Mouse (Mus musculus) cerebellum, postnatal 10 days (tissue): ENCODE results near the gene Bpifb1.
A peak's percentile ranks its signal among the peaks of the same experiment; 100 is the strongest.
"Not testable (repeated sequence)": the region's sequence is repeated elsewhere in the genome, so short reads cannot be mapped to it uniquely, and the experiment has no call there.

Experiments
- DNase-seq, 2 experiments: peaks; one replicate each; pipeline ENCODE4 v3.0.0; 2021; ENCODE audit warnings: mixed read lengths in 2 of 2

Gene Bpifb1

DNA sequence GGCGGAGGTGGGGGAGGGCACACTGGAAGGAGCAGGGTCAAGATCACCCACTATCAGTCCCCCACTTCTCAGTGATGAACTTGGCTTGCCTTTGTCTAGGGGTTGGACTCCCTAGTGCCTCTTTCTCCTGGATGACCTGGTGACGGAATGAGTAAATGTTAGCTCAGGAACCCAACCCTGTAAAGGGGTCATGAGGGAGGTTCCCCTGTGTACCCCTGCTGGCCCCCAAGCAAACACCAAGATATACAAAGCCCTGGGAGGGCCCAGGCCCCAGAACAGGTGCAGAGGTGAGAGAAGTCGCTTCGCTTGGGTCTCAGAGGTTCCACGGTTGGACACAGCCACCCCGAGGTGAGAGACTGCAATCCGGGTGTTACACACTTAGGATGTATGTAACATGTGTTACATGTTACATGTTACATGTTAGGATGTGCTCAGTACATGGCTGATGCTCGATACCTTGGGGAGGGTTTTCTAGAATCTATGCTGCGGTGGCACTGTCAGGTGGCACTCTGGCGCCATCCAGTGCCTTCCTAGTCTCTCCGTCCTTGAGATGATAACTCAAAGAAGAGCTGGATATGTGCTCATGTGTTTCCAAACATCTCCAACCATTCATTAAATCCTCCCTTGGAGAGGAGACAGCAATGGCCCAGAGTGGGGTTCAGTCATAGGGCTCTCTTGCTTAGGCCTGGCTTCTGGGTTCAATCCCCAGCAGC, at the start of gene Bpifb1:
Bpifb1 (plus strand) TSS at position 273 of the 713 bp plus-strand sequence.
- peak; percentile 29 to 34 for DNase-seq

DNA sequence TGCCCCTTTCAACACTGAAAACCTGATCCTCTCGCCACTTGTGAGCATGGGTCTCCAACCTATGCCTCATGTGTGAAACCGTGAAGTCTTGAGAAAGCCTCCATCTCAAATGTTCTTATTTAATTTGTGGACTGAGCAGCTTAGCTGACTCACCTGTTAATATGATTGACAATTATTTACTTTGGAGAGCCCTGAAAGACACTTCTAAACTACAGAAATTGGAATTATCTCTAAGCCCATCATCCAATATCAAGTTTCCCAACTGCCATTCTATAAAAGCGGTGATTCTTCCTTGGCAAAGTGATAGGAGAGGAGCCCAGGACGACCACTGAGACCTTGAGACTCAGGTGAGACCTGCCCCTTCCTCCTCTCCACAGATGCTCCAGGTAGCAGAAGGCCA, 48.0 kb upstream of the Bpifb1 start, which contains the start of gene Bpifa1:
Bpifa1 (plus strand) TSS at position 301 of the 400 bp plus-strand sequence.
- no peak for DNase-seq

DNA sequence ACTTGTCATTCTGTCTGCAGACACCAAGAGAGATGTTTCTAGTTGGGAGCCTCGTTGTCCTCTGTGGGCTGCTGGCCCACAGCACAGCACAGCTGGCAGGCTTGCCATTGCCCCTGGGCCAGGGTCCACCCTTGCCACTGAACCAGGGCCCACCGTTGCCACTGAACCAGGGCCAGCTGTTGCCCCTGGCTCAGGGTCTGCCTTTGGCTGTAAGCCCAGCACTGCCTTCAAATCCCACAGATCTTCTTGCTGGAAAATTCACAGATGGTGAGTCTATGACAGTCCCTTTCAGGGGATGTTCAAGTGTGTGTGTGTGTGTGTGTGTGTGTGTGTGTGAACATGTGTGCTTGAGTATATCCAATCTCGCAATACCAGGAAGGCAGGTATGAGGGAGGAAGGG, 46.9 kb upstream of the Bpifb1 start:
- DNase-seq = peak; percentile 77 to 84

DNA sequence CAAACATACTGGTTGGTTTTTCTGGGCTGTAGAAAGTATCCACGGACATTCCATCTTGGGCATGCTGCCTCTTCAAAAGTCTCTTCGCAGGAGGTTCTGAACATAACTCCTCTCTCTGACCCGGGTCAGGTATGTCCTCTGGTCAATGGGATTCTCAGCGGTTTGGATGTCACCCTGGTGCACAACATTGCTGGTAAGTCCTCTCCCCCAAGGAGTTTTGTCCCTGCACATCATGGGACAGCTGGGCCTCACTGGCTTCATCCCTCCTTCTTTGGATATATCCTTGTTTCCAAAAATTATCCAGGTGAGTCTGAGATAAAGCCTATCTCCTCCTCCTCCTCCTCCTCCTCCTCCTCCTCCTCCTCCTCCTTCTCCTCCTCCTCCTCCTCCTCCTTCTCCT, 43.1 kb upstream of the Bpifb1 start:
- DNase-seq = no peak

DNA sequence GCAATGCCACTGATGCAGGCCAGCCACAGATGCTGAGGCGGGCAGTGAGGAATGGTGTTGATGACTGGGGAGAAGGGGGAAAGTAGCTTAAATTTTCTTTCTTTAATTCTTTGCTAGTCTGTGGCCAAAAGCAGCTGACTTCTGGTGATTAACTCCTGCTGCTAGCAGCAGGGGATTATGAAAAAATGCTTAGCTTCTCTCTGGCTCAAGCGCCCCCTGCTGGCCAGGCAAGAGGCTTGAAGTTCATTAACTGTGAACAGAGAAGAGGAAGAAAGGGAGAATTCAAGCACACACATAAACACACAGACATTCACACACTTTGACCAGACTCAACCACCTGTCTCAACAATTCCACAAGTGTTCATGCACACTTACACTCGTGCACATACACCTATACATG, 32.2 kb upstream of the Bpifb1 start:
- peak; percentile 68 for DNase-seq

DNA sequence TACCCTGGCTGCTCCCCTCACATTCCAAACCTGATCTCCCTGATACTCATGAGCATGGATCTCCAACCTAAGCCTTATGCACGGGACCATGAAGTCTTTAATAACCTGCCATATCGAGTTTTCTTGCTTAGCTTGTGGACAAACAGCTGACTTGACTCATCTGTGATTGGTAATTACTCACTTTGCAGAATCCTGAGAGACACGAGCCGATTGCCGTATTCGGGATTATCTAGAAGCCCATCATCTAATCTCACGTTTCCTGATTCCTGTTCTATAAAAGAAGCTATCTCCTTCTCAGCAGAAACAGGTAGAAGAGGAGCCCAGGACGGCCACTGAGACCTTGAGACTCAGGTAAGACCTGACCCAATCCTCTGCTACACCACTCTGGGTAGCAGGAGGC, 28.3 kb upstream of the Bpifb1 start, which contains the start of gene Bpifa5:
Bpifa5 (plus strand) TSS at position 301 of the 400 bp plus-strand sequence.
- no peak for DNase-seq

DNA sequence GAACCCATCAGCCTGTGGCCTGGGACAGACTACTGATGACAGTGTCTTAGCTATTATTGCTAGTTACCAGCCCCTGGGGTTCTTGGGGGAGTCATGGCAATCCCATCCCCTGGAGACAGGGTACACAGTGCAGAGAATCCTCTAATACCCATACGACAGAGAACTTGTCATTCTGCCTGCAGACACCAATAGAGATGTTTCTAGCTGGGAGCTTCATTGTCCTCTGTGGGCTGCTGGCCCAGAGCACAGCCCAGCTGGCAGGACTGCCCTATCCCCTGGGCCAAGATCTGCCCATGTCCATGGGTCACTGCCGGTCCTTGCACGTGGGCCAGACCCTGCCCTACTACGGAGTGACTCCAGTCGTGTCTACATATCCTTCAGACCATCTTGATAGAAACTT, 27.3 kb upstream of the Bpifb1 start:
- peak; percentile 20 to 36 for DNase-seq

DNA sequence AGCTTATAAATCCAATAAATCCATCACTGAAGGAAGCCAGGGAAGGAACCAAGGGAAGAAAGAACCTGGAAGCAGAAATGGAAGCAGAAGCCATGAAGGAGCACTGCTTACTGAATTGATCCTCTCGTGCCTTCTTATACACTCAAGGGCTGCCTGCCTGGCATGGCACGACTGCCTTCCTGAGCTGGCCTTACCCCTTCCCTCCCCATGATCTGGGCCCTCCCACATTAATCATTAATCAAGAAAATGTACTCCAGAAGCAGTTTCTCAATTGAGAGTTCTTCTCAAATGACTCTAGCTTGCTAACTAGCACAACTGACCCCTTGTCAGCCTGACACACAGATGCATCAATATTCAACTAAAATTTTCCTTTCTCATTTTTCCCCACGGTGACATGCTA, 21.4 kb upstream of the Bpifb1 start:
- DNase-seq = no peak

DNA sequence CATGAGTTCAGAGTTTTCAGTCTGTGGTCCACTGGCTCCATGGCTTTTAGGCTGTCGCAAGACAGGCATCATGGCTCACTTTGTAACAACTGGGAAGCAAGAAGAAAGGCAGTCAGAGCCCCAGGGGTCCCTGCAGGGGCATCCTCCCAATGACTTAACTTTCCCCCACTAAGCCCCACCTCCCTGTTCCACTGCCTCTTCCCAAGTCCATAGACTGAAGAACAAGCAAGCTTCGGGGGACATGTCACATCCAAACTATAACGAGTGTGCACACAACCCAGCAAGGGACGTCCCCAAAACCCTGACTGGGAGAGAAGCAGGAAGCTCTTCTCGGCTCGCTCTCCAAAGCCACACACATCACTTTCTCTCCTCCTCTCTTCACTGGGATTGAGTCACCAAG, 19.0 kb upstream of the Bpifb1 start:
- no peak for DNase-seq

DNA sequence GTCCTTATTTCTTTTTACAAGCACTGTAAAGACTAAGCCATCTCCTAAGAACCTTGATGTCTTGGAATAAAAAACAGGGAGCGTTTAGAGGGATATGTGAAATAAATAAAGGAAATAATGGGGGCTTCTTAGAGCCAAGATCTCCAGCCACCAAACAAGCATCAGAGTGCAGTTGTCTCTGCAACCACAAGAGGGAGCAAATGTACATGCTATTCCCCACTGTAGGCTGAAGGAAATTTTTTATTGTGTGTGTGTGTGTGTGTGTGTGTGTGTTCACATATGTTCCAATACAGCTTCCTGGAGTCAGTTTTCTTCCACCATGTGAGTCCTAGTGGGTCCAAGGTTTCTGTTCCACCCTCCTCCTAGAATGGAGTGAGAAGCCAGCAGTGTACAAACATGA, 17.3 kb upstream of the Bpifb1 start:
- peak; percentile 55 to 70 for DNase-seq

DNA sequence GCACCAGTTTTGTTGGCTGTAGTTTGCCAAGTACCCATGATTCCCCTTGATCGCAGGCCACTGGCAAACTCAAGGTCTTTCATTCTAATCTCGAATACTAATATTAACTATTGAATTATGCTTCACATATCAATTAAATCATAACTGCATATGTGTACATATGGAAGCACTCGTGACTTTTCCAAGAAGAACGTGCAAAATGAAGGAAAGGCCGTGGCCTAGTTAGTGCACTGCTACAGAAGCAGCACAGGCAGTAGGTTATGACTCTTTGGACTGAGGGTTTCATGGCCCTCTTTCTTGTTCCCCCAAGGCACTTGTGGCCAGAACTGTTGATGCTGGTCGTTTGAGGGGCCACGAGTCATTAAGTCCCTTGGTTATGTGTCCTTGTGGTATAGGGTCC, 8.7 kb upstream of the Bpifb1 start:
- DNase-seq = not testable (repeated sequence)

DNA sequence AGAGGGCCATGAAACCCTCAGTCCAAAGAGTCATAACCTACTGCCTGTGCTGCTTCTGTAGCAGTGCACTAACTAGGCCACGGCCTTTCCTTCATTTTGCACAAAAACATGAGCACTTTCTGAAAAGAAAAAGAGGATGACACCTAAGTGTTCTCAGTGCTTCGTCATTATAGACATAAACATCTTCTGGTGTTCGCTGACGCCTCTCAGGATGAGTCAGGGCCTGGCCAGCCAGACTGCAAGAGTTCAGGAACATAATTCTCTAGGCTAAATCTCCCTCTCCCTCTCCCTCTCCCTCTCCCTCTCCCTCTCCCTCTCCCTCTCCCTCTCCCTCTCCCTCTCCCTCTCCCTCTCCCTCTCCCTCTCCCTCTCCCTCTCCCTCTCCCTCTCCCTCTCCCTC, 7.6 kb upstream of the Bpifb1 start:
- DNase-seq = not testable (repeated sequence)

DNA sequence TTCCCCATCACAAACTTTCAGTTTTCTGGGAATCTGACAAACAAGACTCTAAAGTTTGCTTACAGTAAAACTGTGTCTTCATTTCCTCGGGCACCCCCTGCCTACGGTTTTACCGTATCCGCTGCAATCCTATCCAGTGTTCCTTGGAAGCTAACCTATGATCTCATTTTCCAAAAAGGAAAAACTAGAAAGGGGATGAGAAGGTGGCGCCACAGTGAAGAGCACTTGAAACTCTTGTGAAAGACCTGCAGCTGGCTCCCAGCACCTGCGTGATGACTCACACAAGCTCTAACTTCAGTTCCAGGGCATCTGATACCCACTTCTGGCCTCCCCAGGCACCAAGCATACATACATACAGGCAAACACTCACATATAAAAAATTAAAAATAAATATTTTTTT, 5.3 kb upstream of the Bpifb1 start:
- no peak for DNase-seq

DNA sequence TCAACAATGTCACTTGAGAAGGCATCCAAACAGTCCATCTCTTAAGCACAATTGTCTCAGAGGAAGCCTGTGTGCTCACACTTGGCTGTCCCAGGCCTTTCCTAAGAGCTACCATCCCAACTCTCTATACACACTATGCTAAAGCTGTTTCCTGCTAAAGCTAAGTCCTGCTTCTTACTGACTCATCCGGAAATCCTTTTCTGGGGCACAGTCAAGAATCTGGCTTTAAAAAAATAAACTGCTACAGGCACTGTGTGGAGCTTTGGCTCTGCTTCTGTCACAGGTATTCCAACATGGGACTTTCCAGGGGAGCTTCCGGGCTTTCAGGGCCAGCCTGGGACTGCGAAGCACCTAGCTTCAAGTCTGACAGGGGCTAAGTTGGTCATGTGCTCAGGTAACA, 4.9 kb upstream of the Bpifb1 start:
- no peak for DNase-seq

DNA sequence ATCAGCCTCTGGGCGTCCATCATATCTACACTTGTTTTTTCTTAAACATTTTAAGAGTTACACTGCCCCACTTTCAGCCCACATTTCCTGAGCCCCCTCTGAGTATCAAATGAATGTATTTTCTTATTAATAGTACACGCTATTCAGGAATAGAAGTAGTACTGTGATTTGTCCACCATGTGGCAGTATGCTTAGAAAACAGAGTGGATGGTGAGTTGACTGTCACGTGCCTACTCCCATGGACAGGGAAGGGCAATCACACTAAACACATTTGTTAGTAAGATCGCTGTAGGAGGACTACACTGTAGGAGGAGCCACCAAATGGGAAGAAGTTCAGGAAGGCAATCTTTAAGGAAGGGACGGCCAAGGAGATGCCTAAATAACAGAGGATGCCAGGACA, 3.1 kb upstream of the Bpifb1 start:
- peak; percentile 18 to 44 for DNase-seq

DNA sequence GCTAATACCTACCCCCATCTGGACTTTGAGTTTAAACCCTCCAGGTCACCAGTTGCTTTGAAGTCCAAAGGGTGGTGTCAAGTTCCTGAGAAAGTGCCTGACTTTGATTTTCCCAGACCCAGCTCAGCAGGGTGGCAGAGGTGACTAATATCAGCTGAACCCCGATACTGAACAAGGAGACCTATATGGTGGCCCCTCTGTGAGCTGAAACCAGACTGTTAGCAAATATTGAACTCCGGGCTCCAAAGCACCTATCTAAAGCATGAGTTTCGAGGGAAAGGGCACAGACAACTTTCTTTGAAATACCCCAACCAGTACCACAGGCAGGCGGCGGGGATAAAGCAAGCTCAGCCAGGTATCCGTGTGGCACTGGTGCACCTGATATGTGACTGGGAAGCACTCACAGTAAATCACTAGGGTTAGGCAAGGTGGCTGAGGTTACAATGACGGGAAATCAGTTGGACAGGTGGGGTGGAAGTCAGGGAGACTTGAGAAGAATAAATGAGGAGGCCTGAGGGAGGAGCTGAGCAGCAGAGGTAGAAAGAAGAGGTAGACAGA, 662 bp upstream of the Bpifb1 start:
- DNase-seq = no peak

DNA sequence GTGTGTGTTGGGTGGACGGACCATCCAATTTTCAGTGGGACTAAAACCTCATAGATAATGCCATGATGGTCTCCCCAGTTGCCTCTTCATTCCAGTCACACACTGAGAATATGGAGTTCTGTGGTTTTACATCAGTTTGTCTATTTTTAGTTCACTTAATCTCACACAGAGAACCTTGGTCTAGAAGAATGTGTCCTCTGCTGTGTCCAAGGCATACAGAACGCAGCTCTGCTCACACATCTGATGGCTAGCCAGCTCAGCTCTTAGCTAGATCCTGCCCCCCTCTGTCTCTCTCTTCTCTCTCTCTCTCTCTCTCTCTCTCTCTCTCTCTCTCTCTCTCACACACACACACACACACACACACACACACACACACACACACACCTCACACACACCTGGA, 1.5 kb downstream of the Bpifb1 start:
- DNase-seq = no peak

DNA sequence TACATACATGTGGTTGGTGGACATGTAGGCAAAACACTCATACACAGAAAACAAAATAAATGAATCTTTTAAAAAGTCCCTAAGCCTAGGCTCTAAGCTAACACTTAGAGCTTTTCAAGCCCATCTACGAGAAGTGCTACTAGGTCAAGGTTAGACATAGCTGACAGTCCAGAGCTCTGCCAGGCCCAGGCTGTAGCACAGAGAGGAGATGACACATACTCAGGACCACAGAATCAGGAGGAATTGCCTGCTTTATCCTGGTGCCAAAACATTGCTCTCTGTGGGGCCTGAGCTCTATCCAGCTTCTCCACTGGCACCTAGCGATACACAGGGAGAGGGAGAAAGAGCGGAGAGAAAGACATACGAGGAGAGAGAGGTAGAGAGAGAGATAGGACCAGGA, 2.5 kb downstream of the Bpifb1 start:
- DNase-seq = no peak

DNA sequence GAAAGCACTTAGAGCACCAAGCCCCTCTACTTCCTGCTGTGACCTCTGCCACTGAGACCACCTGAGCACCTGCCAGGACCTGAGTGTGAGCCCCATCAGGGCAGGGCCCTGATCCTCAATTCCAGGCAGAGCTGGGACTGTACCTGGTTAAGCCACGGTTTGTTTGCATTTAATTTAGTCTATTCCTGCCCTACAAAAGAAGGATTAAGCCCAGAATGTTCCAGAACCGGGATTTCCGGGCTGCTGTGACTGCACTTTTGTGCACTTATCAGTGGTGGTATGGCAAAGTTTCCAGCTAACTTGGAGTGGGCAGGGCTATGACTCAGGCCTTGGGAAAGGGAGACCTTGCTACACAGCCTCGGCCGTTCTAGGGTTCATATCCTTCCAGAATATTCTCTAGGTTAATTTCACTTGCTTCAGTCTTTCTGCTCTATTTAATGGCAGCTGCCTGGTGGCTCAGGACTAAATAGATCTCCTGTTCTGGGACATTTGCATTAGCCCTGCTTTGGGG, 3.4 kb downstream of the Bpifb1 start:
- DNase-seq = no peak

DNA sequence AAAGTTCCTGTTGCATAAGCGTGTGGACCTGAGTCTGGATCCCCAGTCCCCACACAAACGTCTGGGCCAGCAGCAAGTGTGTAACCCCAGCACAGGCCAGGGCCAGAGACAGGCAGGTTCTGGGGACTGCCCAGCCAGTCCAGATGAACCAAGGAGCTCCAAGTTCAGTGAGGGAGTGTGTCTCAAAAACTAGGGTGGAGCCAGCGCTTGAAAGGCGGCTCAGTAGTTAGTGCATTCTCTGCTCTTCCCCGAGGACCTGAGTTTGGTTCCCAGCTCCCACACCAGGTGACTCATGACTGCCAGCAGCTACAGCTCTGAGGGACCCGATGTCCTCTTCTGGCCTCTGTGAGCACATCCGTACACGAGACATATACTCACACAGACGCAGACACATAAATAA, 6.4 kb downstream of the Bpifb1 start:
- no peak for DNase-seq

DNA sequence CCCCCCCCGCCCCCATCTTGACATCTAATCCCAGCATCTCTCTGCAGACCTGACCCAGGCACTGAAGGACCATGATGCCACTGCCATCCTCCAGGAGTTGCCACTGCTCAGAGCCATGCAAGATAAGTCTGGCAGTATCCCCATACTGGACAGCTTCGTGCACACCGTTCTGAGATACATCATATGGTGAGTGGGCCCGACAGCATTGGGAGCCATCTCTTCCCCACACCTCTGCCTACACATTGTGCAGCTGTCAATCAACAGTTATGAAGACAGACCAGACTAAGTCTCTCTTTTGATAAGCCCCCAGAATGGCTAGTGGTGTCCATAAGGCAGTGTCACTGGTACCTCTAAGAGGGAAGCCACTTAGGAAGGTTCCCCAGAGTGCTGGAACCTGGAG, 14.0 kb downstream of the Bpifb1 start:
- DNase-seq = no peak

DNA sequence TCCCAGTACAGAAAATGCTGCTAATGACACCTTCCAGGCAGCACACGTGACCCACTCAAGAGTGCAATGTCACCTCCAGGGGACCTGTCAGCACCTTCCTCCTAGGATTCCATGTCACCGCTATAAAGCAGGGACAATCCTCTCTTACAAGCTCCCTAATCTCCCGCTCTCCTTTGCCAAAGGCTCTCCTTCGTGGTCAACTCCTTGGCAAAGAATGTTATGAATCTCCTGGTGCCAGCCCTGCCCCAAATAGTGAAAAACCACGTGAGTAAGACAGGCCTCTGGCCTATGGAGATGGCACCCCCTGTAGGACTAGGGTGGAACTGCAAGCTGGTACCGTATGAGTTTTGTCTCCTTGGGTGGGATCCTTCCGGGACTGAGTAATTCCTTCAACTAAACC, 16.3 kb downstream of the Bpifb1 start:
- peak; percentile 54 to 73 for DNase-seq

DNA sequence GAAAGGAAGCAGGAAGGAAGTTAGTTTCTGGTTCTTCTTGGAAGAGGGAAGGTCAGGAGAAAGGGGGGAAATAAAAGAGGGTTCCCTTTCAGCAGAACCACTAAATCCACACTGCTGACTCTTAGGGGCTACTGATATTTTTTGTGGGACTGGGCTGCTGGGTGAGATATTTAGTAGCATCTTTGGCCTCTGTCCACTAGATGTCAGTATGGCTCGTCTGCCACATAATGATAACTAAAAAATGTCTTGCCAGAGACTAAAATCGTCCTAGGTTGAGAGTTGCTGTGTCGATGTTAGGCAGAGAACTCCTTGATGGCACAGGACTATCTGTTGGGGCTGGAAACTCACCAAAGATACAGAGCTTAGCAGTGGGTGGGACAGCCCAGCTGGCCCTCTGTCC, 18.5 kb downstream of the Bpifb1 start:
- peak; percentile 54 to 69 for DNase-seq

DNA sequence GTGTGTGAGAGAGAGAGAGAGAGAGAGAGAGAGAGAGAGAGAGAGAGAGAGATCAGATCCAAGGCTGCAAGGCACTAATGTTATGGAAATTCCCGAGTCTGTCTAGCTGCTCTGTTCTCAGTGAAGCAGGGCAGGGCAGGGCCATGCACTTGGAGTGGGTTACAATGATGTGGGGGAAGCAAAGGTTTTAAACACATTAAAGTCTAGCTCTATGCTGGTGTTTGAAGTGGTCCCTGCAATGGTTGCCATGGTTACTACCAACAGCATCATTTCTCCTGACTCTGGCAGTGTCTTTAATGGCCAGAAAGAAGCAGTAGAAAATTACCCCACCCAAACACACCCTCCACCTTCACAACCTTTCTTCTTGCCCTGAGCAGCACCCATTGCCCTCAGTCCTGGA, 20.5 kb downstream of the Bpifb1 start:
- DNase-seq = no peak

DNA sequence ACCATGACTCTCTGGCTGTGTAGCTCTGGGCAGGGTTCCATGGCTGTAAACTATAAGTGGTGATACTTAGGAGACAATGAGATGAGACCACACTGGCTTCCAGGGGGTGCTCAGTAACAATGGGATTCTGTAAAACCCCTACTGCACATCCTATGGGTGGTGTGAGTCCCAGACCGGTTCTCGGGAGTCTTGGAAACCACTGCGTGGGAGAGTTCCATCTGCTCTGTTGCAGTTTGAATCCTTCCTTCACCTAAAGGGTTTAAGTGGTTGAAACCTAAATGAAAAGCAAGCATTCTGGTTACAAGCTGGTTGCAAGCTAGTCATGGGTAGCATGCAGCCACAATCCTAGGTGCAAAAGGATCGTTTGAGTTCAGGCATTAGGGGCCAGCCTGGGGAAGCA, 21.3 kb downstream of the Bpifb1 start:
- DNase-seq = no peak
